Mouse (Mus musculus) C2C12 (cell line): ENCODE measurements around the gene Tuba4a.

ENCODE experiments used
- CTCF ChIP-seq: IDR thresholded peaks from one replicate; pipeline ENCODE4 v1.5.1; 2011; ENCODE audit not compliant: control insufficient read depth, insufficient read depth, insufficient read length
- MYOG ChIP-seq: IDR thresholded peaks from one replicate; pipeline ENCODE4 v1.6.1; 2011; ENCODE audit not compliant: control insufficient read depth, insufficient read length; ENCODE audit errors: extremely low read depth
- USF1 ChIP-seq: IDR thresholded peaks from one replicate; pipeline ENCODE4 v1.6.1; 2011; ENCODE audit warnings: low read depth, mild to moderate bottlenecking, control low read depth, moderate library complexity

GRCm38 (mm10) chr1:75230335-75230994 lies 10.8 kb upstream of the Tuba4a start:
- TF ChIP-seq CTCF (no peak), MYOG (no peak), USF1 (no peak)
